Comparison of ENCODE assay signal across 16 mouse cellular contexts in the genomic region with DNA sequence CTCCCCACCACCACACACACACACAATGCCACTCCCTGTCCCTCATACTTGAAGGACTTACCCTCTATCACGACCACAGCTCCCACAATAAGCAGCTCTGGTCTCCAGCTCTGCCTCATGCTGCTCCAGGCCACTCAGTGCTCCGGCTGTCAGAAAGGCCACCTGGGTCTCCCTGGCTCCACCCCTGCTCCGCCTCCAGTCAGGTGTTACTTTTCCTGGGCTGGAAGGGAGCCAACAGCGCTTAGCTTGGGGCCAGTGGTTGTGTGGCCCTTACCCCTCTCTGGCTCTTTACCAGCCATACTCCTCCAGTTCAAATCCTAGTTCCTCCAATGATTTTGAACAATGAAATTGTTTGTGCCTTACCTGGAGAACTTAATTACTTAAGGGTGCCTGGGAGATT. TPM values are rescaled to one million over a fixed set of nuclear protein-coding genes. Genes with fewer than 3 reads are reported as not detected.
DNase-seq lines count a peak whose midpoint lies in the region; ATAC-seq and TF ChIP-seq lines count a peak whose summit lies in the region.
"Had no signal": no experiment of that assay in that cellular context is flagged by ENCODE, and none has a peak within 500 bp of the region (broad histone marks: within the 10 kb centered on the region; RNA-seq: fewer than 3 reads in every experiment).

A gene (minus strand): TSS at position 173 of the 400 bp plus-strand sequence.

- H3K9me3 ChIP-seq in liver, embryonic 13.5 days (replicated peaks) = no peaks in the 10 kb centered on the region
- no peaks in the 10 kb centered on the region for H3K9me3 ChIP-seq in liver, embryonic 11.5 days (ENCODE audit: control insufficient read depth, low read length)
- no peaks in the 10 kb centered on the region for H3K9me3 ChIP-seq in midbrain, embryonic 10.5 days (replicated peaks)

- H3K27ac ChIP-seq in liver, embryonic 13.5 days = 0 out of 2 replicates have a peak within 1 kb of the TSS, but pooled peaks have one; percentile 13
- H3K27ac ChIP-seq in liver, embryonic 11.5 days (ENCODE audit: low read depth, low read length) = no peak within 1 kb of the TSS
- no peak within 1 kb of the TSS for H3K27ac ChIP-seq in midbrain, embryonic 10.5 days (replicated peaks)
- H3K27ac ChIP-seq: macrophage had no signal

- no peaks in the 10 kb centered on the region for H3K27me3 ChIP-seq in liver, embryonic 13.5 days
- no peaks in the 10 kb centered on the region for H3K27me3 ChIP-seq in liver, embryonic 11.5 days (replicated peaks; ENCODE audit: control insufficient read depth, insufficient read depth, low read length)
- no peaks in the 10 kb centered on the region for H3K27me3 ChIP-seq in midbrain, embryonic 10.5 days (ENCODE audit: low read depth, poor library complexity, severe bottlenecking)

- H3K4me1 ChIP-seq in liver, embryonic 13.5 days (replicated peaks) = peaks cover 23% of the 10 kb centered on the region
- H3K4me1 ChIP-seq in liver, embryonic 11.5 days (replicated peaks; ENCODE audit: control insufficient read depth, insufficient read depth, low read length) = peaks cover 5% of the 10 kb centered on the region
- no peaks in the 10 kb centered on the region; the same call in 1 of the 2 replicates for H3K4me1 ChIP-seq in lung, adult 2 months (ENCODE audit: control insufficient read depth, insufficient read depth, low read length)
- peaks cover 15% of the 10 kb centered on the region for H3K4me1 ChIP-seq in midbrain, embryonic 10.5 days

- no peak for DNase-seq in liver, embryonic 13.5 days
- DNase-seq in liver, embryonic 11.5 days (ENCODE audit: low spot score) = no peak
- peak; percentile 86 for DNase-seq in kidney, adult 9 months
- DNase-seq in lung, adult 2 months = peak; percentile 33
- peak; percentile 74 for DNase-seq in yolk sac, embryonic 10.5 days (ENCODE audit: low spot score)
- DNase-seq in midbrain, embryonic 10.5 days (ENCODE audit: low spot score) = no peak
- no peak for DNase-seq in gastrocnemius, postnatal 25 days
- DNase-seq: adrenal gland, postnatal 14 days; cerebellum, postnatal 36 days; forebrain, postnatal 0 days; layer of hippocampus, postnatal 36 days; left cerebral cortex, postnatal 4 days; retina, postnatal 1 day; spleen, adult 18-20 months; thymus, postnatal 4 days had no signal

- peaks cover 65% of the 10 kb centered on the region for H3K36me3 ChIP-seq in liver, embryonic 13.5 days
- peaks cover 19% of the 10 kb centered on the region; the same call in 1 of the 2 replicates for H3K36me3 ChIP-seq in liver, embryonic 11.5 days (ENCODE audit: control insufficient read depth, insufficient read depth, low read length)
- peaks cover 69% of the 10 kb centered on the region for H3K36me3 ChIP-seq in midbrain, embryonic 10.5 days

- H3K4me3 ChIP-seq in liver, embryonic 13.5 days (replicated peaks) = no peak within 1 kb of the TSS
- no peak within 1 kb of the TSS for H3K4me3 ChIP-seq in liver, embryonic 11.5 days (ENCODE audit: low read depth, low read length)
- H3K4me3 ChIP-seq in lung, adult 2 months (replicated peaks; ENCODE audit: extremely low read depth, low read depth, low read length) = no peak within 1 kb of the TSS
- H3K4me3 ChIP-seq in midbrain, embryonic 10.5 days = no peak within 1 kb of the TSS

- TF ChIP-seq CTCF in lung, adult 2 months (IDR thresholded peaks at IDR 0.05; ENCODE audit: insufficient read depth, low read length) = no peak

- no peak for ATAC-seq in liver, embryonic 13.5 days (ENCODE audit: low read depth)
- no peak for ATAC-seq in liver, embryonic 11.5 days (replicated peaks; ENCODE audit: low FRiP score)
- ATAC-seq: forebrain, postnatal 0 days had no signal

- no peak for TF ChIP-seq POLR2A in lung, adult 2 months (IDR thresholded peaks at IDR 0.05; ENCODE audit: borderline replicate concordance, extremely low read depth, low read depth, low read length)

- no peak within 1 kb of the TSS for H3K4me2 ChIP-seq in liver, embryonic 13.5 days
- H3K4me2 ChIP-seq in liver, embryonic 11.5 days = no peak within 1 kb of the TSS

- 55% methylated on average over 4 of the region's 4 CpGs for WGBS in liver, embryonic 13.5 days (ENCODE audit: insufficient replicate concordance)
- 54% methylated on average over 4 of the region's 4 CpGs for WGBS in liver, embryonic 11.5 days
- WGBS in lung, adult 2 months = 40% methylated on average over 4 of the region's 4 CpGs
- WGBS in midbrain, embryonic 10.5 days = 40% methylated on average over 4 of the region's 4 CpGs

- 0 out of 2 replicates have a peak within 1 kb of the TSS, but pooled peaks have one; percentile 5 for H3K9ac ChIP-seq in liver, embryonic 13.5 days
- H3K9ac ChIP-seq in liver, embryonic 11.5 days (ENCODE audit: low read depth, low read length) = no peak within 1 kb of the TSS
- H3K9ac ChIP-seq: forebrain, postnatal 0 days had no signal

RNA-seq across cellular contexts. Expression of the gene that starts here (rescaled TPM):
- polyA plus RNA-seq in liver, embryonic 13.5 days (2015; fragmentation: Nextera tagmentation; extraction: Ambion mirVana) = 0.19 and 0.24 TPM in 2 replicates
- polyA plus RNA-seq in liver, embryonic 11.5 days (2014; fragmentation: Nextera tagmentation; extraction: Ambion mirVana) = 0.40 and 0.48 TPM in 2 replicates
- polyA plus RNA-seq in lung, adult 2 months (2012; rRNA removed) = 3.4 and 5.0 TPM in 2 replicates
- polyA plus RNA-seq in midbrain, embryonic 10.5 days (2016; fragmentation: Nextera tagmentation; extraction: Ambion mirVana) = 0.52 and 0.68 TPM in 2 replicates
- 1 to 10 TPM; 1.5 to 1.6 TPM for total RNA-seq in gastrocnemius, postnatal 25 days (2021)
- polyA plus RNA-seq: macrophage had no signal

Comparison
In these comparisons a context has a peak if more than half of its experiments do, and no peak if none do; other contexts are left out.
1. DNase-seq: peak in kidney, adult 9 months (single experiment), lung, adult 2 months (single experiment) and yolk sac, embryonic 10.5 days (single experiment); none in liver, embryonic 13.5 days (single experiment), liver, embryonic 11.5 days (single experiment), midbrain, embryonic 10.5 days (single experiment) and gastrocnemius, postnatal 25 days (single experiment).